Mouse (Mus musculus) inflammation-experienced regulatory T-cells, adult 6 months (primary cell): ENCODE data around the gene Stoml1. TPM values are rescaled to one million over a fixed set of nuclear protein-coding genes. Genes with fewer than 3 reads are reported as not detected.

Experiments used
- ATAC-seq: one replicate; pipeline ENCODE4 v1.8.0; 2017
- polyA plus RNA-seq, 3 experiments: library from polyadenylated mRNA; unstranded; fragments of 100-300 nt; shearing (Covaris generic); gene quantifications; one replicate each; pipeline ENCODE4 v1.2.1; 2017

Stoml1 gene
- polyA plus RNA-seq, 3 experiments from 2014 or later, result 11.9 to 42.4 (median 32.1) TPM

- no peak for ATAC-seq
Observed at GRCm38 (mm10) chr9:58303599-58304271, 50.8 kb downstream of the Stoml1 start.

DNA sequence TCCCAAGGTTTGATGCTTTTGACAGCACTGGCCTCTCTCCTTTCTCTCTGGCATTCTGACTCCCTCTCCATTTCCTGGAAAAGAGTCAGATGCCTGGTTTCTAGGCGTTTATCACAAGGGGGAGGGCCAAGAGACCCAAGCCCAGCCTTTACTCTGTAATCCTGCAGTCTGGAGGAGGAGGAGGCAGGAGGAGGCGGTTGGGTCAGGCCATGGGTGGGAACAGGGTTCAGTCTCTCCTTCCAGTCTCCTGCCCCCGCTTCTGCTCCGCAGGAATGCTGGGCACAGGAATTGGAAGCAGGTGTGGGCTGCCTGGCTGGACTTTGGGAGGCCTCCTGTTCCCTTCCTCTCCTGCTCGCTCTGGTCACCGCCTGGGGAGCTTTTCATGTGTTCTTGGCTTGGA, 52.7 kb downstream of the Stoml1 start:
- ATAC-seq, result no peak

DNA sequence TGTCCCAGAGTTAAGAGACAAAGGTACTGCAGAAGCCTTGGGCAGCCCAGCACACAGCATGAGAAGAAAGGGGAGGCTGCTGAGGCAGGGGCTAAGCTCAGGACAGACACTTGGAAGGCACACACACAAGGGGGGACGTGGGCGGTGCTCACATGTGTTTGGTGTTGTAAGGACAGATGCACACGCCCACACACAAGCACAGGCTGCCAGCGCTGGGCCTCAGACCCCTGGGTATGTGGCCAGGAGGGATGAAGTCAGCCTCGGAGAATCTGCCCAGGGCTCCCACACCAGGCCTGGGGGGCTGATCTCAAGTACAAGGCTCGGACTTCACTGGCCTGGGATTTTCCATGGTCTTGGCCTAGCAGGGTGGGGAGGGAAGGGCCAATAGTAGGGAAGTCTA, 55.4 kb downstream of the Stoml1 start:
- ATAC-seq, result no peak

GRCm38 (mm10) chr9:58310043-58310660, 57.2 kb downstream of the Stoml1 start:
- no peak for ATAC-seq

DNA sequence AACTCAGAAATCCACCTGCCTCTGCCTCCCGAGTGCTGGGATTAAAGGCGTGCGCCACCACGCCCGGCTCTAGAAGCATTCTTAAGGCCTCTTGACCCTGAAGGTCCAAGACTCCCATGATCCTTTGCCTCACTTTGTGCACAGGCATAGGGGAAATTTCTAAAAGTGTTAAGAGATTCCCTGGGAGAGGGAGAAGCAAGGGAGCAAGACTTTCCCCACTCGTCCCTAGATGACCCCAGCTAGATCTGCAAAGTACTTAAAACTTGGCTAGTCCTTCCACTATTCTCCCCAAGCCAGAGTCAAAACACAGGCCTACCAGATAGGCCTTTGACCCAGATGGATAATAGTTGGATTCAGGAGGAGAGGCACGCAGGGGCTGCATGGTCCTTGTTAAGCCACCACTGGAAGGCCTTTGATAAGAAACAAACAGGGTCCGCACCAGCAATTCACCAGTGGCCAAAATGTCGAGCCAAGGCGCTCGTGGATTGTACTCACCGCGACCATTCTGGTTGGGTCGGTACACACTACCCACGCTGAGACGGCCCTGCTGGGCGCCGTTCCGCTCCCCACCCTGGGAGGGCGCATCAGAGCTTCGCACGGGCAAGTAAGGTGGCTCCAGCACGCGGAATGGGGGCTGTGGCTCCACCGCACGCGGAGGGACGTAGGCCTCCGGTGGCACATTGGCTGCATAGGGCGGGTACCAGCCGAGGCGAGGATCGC, 58.4 kb downstream of the Stoml1 start:
- no peak for ATAC-seq

Other genes starting within 250 kb of the Stoml1 start
- under 1 TPM in 1 of 3 experiments, not detected in 2; 0.12 TPM for gene Cyp11a1, start 246.8 kb upstream of the Stoml1 start, polyA plus RNA-seq
- gene Stra6, start 189.4 kb upstream of the Stoml1 start, polyA plus RNA-seq, result 1 to 10 TPM in 2 of 3 experiments, not detected in 1; 4.0 to 5.3 TPM
- not detected for gene Ccdc33, start 134.3 kb upstream of the Stoml1 start, polyA plus RNA-seq
- 1 to 10 TPM in 1 of 3 experiments, under 1 TPM in 1, not detected in 1; 0.84 to 1.5 TPM for gene Islr, start 48.9 kb upstream of the Stoml1 start, polyA plus RNA-seq
- gene Islr2, start 48.8 kb upstream of the Stoml1 start, polyA plus RNA-seq, result not detected
- gene Pml, start 3.4 kb upstream of the Stoml1 start, polyA plus RNA-seq, result 10 to 100 TPM; 40.6 to 53.9 (median 40.9) TPM
- not detected for gene Loxl1, start 60.0 kb downstream of the Stoml1 start, polyA plus RNA-seq
- not detected for gene Tbc1d21, start 117.3 kb downstream of the Stoml1 start, polyA plus RNA-seq
- gene Insyn1, start 235.4 kb downstream of the Stoml1 start, polyA plus RNA-seq, result not detected